Mouse (Mus musculus) hindbrain, embryonic 15.5 days (tissue): Measurements from ENCODE around the gene L1cam. TPM values are rescaled to one million over a fixed set of nuclear protein-coding genes. Genes with fewer than 3 reads are reported as not detected.

Source experiments
- ATAC-seq: fragments of 200-750 bp; cut with Nextera tagmentation; 2 replicates; pipeline ENCODE4 v1.8.0; 2017; ENCODE audit warnings: low read depth, moderate number of reproducible peaks, moderate TSS enrichment; ENCODE audit not compliant: low FRiP score
- H3K27ac ChIP-seq: fragments of 300-500 bp; sonication (generic); replicated peaks from 2 replicates; pipeline ENCODE4 v1.5.1; 2015; ENCODE audit warnings: mild to moderate bottlenecking, inconsistent platforms
- H3K27me3 ChIP-seq: fragments of 300-500 bp; sonication (generic); 2 replicates; pipeline ENCODE4 v1.6.1; 2015; ENCODE audit warnings: control low read depth, inconsistent platforms
- H3K36me3 ChIP-seq: fragments of 300-500 bp; sonication (generic); 2 replicates; pipeline ENCODE4 v1.6.1; 2015; ENCODE audit warnings: control low read depth, inconsistent platforms
- H3K4me1 ChIP-seq: fragments of 300-500 bp; sonication (generic); replicated peaks from 2 replicates; pipeline ENCODE4 v1.6.1; 2015; ENCODE audit warnings: control low read depth, inconsistent platforms
- H3K4me2 ChIP-seq: fragments of 300-500 bp; sonication (generic); 2 replicates; pipeline ENCODE4 v1.6.1; 2015; ENCODE audit warnings: moderate library complexity, mild to moderate bottlenecking, inconsistent platforms
- H3K4me3 ChIP-seq: fragments of 300-500 bp; sonication (generic); 2 replicates; pipeline ENCODE4 v1.5.1; 2015; ENCODE audit warnings: mild to moderate bottlenecking, inconsistent platforms
- H3K9ac ChIP-seq: fragments of 300-500 bp; sonication (generic); 2 replicates; pipeline ENCODE4 v1.6.1; 2015; ENCODE audit warnings: inconsistent platforms
- H3K9me3 ChIP-seq: fragments of 300-500 bp; sonication (generic); 2 replicates; pipeline ENCODE4 v1.6.1; 2016; ENCODE audit warnings: control low read depth, inconsistent platforms
- WGBS: fragments of 180-500 bp; shearing (Covaris S2); methylation state at CpG from one replicate; pipeline ENCODE4 v1.1.7; 2015; 5-methylcytosine and 5-hydroxymethylcytosine counted together
- polyA plus RNA-seq: library from polyadenylated mRNA; unstranded; fragments of >200 nt; fragmentation: Nextera tagmentation; extraction: Ambion mirVana; gene quantifications from 2 replicates; pipeline ENCODE4 v1.2.1, GENCODE M21; 2015

The L1cam gene
- polyA plus RNA-seq, 1 experiment from 2014 or later = 126 TPM

- 51% methylated on average over 3 of the region's 3 CpGs for WGBS
- ATAC-seq = no peak
- Histone ChIP-seq H3K27ac (no peak overlapping the region), H3K9ac (no peak overlapping the region), H3K4me2 (no peak overlapping the region), H3K27me3 (no peaks in the 10 kb centered on the region), H3K36me3 (no peaks in the 10 kb centered on the region), H3K4me3 (no peak overlapping the region), H3K4me1 (peaks cover 5% of the 10 kb centered on the region; the same call in 1 of the 2 replicates), H3K9me3 (no peaks in the 10 kb centered on the region)
These were observed 79.2 kb downstream of the L1cam start for GRCm38 (mm10) chrX:73816596-73817314.

GRCm38 (mm10) chrX:73815072-73815471 lies 80.8 kb downstream of the L1cam start:
- Histone ChIP-seq H3K36me3 (no peaks in the 10 kb centered on the region), H3K27ac (peak overlapping the region; percentile 82), H3K9me3 (no peaks in the 10 kb centered on the region), H3K4me2 (peak overlapping the region; percentile 53), H3K27me3 (no peaks in the 10 kb centered on the region), H3K9ac (peak overlapping the region; percentile 34), H3K4me3 (peak overlapping the region; percentile 29), H3K4me1 (0 out of 2 replicates have a peak, but pooled peaks cover 4% of the 10 kb centered on the region)
- ATAC-seq = peak; percentile 88
- 18% methylated on average over 14 of the region's 14 CpGs for WGBS

DNA sequence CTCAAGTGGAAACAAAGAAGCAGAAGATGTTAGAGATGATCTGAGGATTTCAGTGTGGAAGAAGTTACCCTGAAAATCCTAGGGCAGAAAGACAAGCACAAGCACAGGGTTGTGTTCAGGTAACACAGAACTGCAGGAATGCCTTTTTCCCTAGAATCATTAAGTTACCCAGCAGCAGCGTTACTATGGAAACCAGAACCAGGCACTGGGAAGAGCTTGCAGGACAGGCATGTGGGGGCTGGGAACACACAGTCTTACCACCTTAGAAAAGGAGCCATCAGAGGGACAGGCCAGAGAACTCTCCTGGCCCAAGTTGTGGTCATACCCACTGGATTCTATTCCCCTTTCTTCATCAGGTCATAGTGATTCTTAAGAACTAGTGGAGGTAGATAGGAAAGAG lies 90.1 kb downstream of the L1cam start:
- no peaks in the 10 kb centered on the region for H3K9me3 ChIP-seq
- no peak overlapping the region for H3K4me3 ChIP-seq
- no peaks in the 10 kb centered on the region for H3K27me3 ChIP-seq
- no peak overlapping the region for H3K9ac ChIP-seq
- H3K36me3 ChIP-seq = no peaks in the 10 kb centered on the region
- no peak; the same call in 1 of the 2 replicates for ATAC-seq
- 48% methylated on average over 1 of the region's 1 CpGs for WGBS
- no peak overlapping the region for H3K4me2 ChIP-seq
- peaks cover 5% of the 10 kb centered on the region for H3K4me1 ChIP-seq
- peak overlapping the region; percentile 20; the same call in 1 of the 2 replicates for H3K27ac ChIP-seq

Other genes starting within 250 kb of the L1cam start
- gene Pnck, start 236.0 kb downstream of the L1cam start, polyA plus RNA-seq = 162 and 175 TPM in 2 replicates
- gene Slc6a8, start 223.0 kb downstream of the L1cam start, polyA plus RNA-seq = 6.7 and 7.0 TPM in 2 replicates
- 134 and 137 TPM in 2 replicates for gene Bcap31, start 179.9 kb downstream of the L1cam start, polyA plus RNA-seq
- 12.9 and 13.9 TPM in 2 replicates for gene Abcd1, start 179.5 kb downstream of the L1cam start, polyA plus RNA-seq
- gene Plxnb3, start 139.0 kb downstream of the L1cam start, polyA plus RNA-seq = 0.79 and 1.1 TPM in 2 replicates
- gene Srpk3, start 121.7 kb downstream of the L1cam start, polyA plus RNA-seq = 1.4 and 1.9 TPM in 2 replicates
- 252 and 268 TPM in 2 replicates for gene Idh3g, start 109.2 kb downstream of the L1cam start, polyA plus RNA-seq
- gene Ssr4, start 109.1 kb downstream of the L1cam start, polyA plus RNA-seq = 143 and 154 TPM in 2 replicates
- gene Pdzd4, start 71.1 kb downstream of the L1cam start, polyA plus RNA-seq = 4.5 and 4.7 TPM in 2 replicates
- 0.17 and 0.18 TPM in 2 replicates for gene Avpr2, start 4.0 kb downstream of the L1cam start, polyA plus RNA-seq
- gene Arhgap4, start 25.8 kb upstream of the L1cam start, polyA plus RNA-seq = 3.5 and 3.6 TPM in 2 replicates
- gene Naa10, start 25.8 kb upstream of the L1cam start, polyA plus RNA-seq = 93.3 and 98.4 TPM in 2 replicates
- 13.3 and 14.1 TPM in 2 replicates for gene Renbp, start 34.7 kb upstream of the L1cam start, polyA plus RNA-seq
- gene Hcfc1, start 70.3 kb upstream of the L1cam start, polyA plus RNA-seq = 46.4 and 47.1 TPM in 2 replicates
- gene Irak1, start 127.8 kb upstream of the L1cam start, polyA plus RNA-seq = 44.0 and 45.9 TPM in 2 replicates
- gene Opn1mw, start 231.4 kb upstream of the L1cam start, polyA plus RNA-seq = not detected in 2 replicates
- 12.8 and 13.6 TPM in 2 replicates for gene Mecp2, start 239.3 kb upstream of the L1cam start, polyA plus RNA-seq